Mouse (Mus musculus) adrenal gland, postnatal 0 days (tissue): ENCODE measurements around the gene Usp54. TPM values are rescaled to one million over a fixed set of nuclear protein-coding genes. Genes with fewer than 3 reads are reported as not detected.

Source experiments
- microRNA-seq: library from miRNA; unstranded; fragments of <30 nt; microRNA quantifications from one replicate; pipeline ENCODE4, GENCODE M21; 2016; ENCODE audit warnings: borderline replicate concordance; ENCODE audit not compliant: insufficient number of aligned reads
- polyA plus RNA-seq: library from polyadenylated mRNA; unstranded; fragments of >200 nt; fragmentation: Nextera tagmentation; extraction: Ambion mirVana; gene quantifications from 2 replicates; pipeline ENCODE4 v1.2.1, GENCODE M21; 2015

Gene Usp54
- 2.5 and 3.9 TPM in 2 replicates for polyA plus RNA-seq

DNA sequence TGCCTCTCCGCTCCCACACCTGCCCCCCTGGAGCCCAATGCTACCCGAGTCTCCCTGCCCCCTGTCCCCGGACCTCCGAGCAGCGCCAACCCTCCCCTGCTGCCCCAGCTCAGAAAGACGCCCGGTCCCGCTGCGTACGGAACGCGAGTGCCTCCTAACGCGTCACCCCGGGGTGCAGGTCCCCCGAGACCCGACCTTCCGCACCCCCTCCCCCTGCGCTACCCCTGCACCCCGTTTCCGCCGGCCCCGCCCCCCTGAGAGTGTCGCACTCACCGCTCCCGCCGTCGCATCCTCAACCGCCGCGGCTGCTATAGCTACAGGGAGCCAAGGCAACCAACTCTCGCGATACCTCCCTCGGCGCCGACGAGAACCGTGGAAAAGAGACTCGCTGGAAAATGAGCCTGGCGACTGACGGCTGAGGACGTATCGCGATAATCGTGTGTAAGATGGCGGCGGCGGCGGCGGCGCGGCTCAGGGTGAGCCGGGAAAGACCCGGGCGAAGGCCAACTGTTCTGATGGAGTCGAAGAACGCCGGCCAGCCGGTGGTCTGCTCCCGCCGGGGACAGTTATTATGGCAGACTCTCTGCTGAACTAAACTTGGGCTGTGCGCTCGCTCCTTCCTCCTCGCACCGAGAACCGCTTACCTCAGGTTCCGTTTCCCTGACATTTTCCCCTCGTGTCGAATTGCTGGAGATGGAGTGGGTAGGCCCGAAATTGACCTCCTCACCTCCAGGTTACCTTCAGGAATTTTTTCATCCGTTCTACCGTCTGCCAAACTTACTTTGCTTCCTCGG, at the start of gene Usp54:
TSS of gene Usp54 (minus strand) at position 420 of the 794 bp plus-strand sequence.

GRCm38 (mm10) chr14:20674064-20674833, 33.4 kb upstream of the Usp54 start, which contains the start of gene Sec24c:
TSS of gene Sec24c (plus strand) at chr14:20674308.

GRCm38 (mm10) chr14:20668154-20668810, 27.4 kb upstream of the Usp54 start, which contains the start of gene Synpo2l:
TSS of gene Synpo2l (minus strand) at chr14:20668354.

DNA sequence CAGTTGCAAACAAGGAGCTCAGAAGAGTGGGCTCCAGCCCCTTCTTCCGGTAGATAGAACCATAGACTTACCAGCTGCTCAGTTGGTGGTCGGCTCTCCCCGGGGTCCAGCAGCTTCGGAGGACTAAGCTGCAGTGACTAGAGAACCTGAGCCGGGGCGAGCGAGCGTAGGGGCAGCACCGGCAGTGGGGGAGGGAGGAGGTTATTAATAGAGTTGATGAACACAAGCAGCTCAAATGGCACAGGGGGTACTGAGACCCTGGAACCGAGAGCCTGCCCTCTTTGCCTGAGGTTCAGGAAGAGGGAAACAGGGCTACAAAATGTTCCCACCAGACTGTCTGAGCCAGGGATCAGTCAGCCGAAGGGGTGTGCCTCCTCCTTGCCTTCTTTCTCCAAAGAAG, 15.5 kb upstream of the Usp54 start, which contains the start of gene Myoz1:
TSS of gene Myoz1 (minus strand) at position 180 of the 400 bp plus-strand sequence.

DNA sequence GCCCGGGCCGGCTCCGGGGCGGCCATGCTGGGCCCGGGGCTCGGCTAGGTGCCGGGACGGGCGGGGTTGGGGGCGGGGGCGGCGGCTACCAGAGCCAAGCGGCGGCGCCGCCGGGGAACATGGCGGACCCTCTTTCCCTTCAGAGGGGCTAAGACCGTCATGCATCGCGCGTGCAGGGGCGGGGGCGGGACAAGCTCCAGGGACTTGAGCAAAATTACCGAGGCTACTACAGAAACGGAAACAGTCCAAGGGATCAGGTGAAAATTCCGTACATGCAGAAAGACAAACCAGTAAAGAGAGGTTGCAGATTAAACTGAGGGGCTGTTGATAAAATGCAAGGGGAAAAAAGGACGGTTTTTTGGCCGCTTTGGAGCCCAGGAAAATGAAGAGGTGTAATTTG, 94.4 kb downstream of the Usp54 start, which contains the start of gene Ppp3cb:
TSS of gene Ppp3cb (minus strand) at position 159 of the 400 bp plus-strand sequence.

Small RNAs within 50 kb of the gene (microRNA-seq; reads per million reads assigned to microRNA genes)
- not detected for gene Mir6946

Other genes with a start within 250 kb of the Usp54 start
- 117 and 138 TPM in 2 replicates for gene Mrps16, start 247.4 kb downstream of the Usp54 start, polyA plus RNA-seq
- 1.4 and 1.7 TPM in 2 replicates for gene Cfap70, start 188.8 kb downstream of the Usp54 start, polyA plus RNA-seq
- gene Anxa7, start 160.9 kb downstream of the Usp54 start, polyA plus RNA-seq, result 43.4 and 69.8 TPM in 2 replicates
- 0.35 TPM in 2 replicates for gene Mss51, start 144.2 kb downstream of the Usp54 start, polyA plus RNA-seq
- gene Ppp3cb, start 94.5 kb downstream of the Usp54 start, polyA plus RNA-seq, result 29.0 and 31.8 TPM in 2 replicates
- 1.9 and 5.8 TPM in 2 replicates for gene Myoz1, start 15.5 kb upstream of the Usp54 start, polyA plus RNA-seq
- 0.38 and 2.0 TPM in 2 replicates for gene Synpo2l, start 27.3 kb upstream of the Usp54 start, polyA plus RNA-seq
- 30.9 and 45.5 TPM in 2 replicates for gene Sec24c, start 33.2 kb upstream of the Usp54 start, polyA plus RNA-seq
- gene Fut11, start 53.9 kb upstream of the Usp54 start, polyA plus RNA-seq, result 28.4 and 31.5 TPM in 2 replicates
- gene Chchd1, start 61.9 kb upstream of the Usp54 start, polyA plus RNA-seq, result 344 and 686 TPM in 2 replicates
- gene Zswim8, start 66.5 kb upstream of the Usp54 start, polyA plus RNA-seq, result 15.8 and 20.1 TPM in 2 replicates
- gene Ndst2, start 93.5 kb upstream of the Usp54 start, polyA plus RNA-seq, result 13.2 and 18.0 TPM in 2 replicates
- 52.9 and 69.8 TPM in 2 replicates for gene Camk2g, start 153.0 kb upstream of the Usp54 start, polyA plus RNA-seq
- 2.0 and 3.5 TPM in 2 replicates for gene Plau, start 195.6 kb upstream of the Usp54 start, polyA plus RNA-seq